Mouse (Mus musculus) testis, adult 2 months (tissue): ENCODE measurements around the gene Sorcs2.

Experiments used
- CTCF ChIP-seq: fragments of 200-500 bp; IDR thresholded peaks from 2 replicates; pipeline ENCODE4 v1.5.1; 2012; ENCODE audit warnings: low read depth, mild to moderate bottlenecking, inconsistent platforms, low read length, moderate library complexity; ENCODE audit not compliant: control insufficient read depth, insufficient read depth, insufficient replicate concordance
- POLR2A ChIP-seq: fragments of 200-500 bp; IDR thresholded peaks from 2 replicates; pipeline ENCODE4 v1.6.1; 2012; ENCODE audit warnings: low read depth, mild to moderate bottlenecking, inconsistent platforms, low read length, moderate library complexity; ENCODE audit not compliant: control insufficient read depth

DNA sequence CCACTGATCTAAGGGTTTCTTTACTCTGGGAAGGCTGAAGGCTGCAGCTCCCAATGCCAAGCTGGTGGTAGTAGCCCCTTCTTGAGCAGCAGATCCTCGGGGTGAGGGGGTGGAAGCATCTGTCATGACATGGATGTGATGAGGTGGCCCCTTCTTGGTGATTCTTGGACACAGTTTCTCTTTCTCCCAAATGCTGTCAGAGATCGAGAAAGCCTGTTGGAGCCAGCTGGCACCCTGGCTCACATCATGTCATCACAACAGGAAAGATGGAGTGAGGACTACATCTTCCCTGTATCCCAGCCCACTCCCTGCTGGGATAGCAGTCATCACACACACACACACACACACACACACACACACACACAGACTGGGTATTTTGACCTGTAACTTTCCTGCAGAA lies 268.3 kb downstream of the Sorcs2 start:
- TF ChIP-seq CTCF, result no peak
- no peak for TF ChIP-seq POLR2A
